Mouse (Mus musculus): ENCODE results near the gene Map7.

The Map7 gene

GRCm38 (mm10) chr10:20185806-20186205, 37.5 kb downstream of the Map7 start:
- no peak for DNase-seq (ENCODE audit: low spot score in 2 of 2)

GRCm38 (mm10) chr10:20186800-20187273, 38.6 kb downstream of the Map7 start:
- DNase-seq (ENCODE audit: low spot score in 2 of 2), result no peak

GRCm38 (mm10) chr10:20190139-20190747, 42.0 kb downstream of the Map7 start:
- DNase-seq (ENCODE audit: low spot score in 2 of 2), result no peak

- DNase-seq (ENCODE audit: low spot score in 2 of 2), result no peak
Observed at GRCm38 (mm10) chr10:20194847-20195540, 46.7 kb downstream of the Map7 start.

GRCm38 (mm10) chr10:20197039-20197438, 48.8 kb downstream of the Map7 start:
- no peak for DNase-seq (ENCODE audit: low spot score in 2 of 2)

GRCm38 (mm10) chr10:20198968-20199737, 50.9 kb downstream of the Map7 start:
- DNase-seq (ENCODE audit: low spot score in 2 of 2), result no peak

GRCm38 (mm10) chr10:20201236-20201635, 53.0 kb downstream of the Map7 start:
- DNase-seq (ENCODE audit: low spot score in 2 of 2), result no peak

GRCm38 (mm10) chr10:20202171-20202570, 53.9 kb downstream of the Map7 start:
- DNase-seq (ENCODE audit: low spot score in 2 of 2), result no peak

- DNase-seq (ENCODE audit: low spot score in 2 of 2), result no peak
Observed at GRCm38 (mm10) chr10:20202818-20203217, 54.5 kb downstream of the Map7 start.

GRCm38 (mm10) chr10:20203502-20203901, 55.2 kb downstream of the Map7 start:
- DNase-seq (ENCODE audit: low spot score in 2 of 2), result no peak

GRCm38 (mm10) chr10:20204696-20205431, 56.6 kb downstream of the Map7 start:
- DNase-seq (ENCODE audit: low spot score in 2 of 2), result peak in 1 of 2 experiments; percentile 19

- no peak for DNase-seq (ENCODE audit: low spot score in 2 of 2)
Observed at GRCm38 (mm10) chr10:20206966-20207365, 58.7 kb downstream of the Map7 start.

GRCm38 (mm10) chr10:20209609-20210341, 61.5 kb downstream of the Map7 start:
- DNase-seq (ENCODE audit: low spot score in 2 of 2), result no peak

GRCm38 (mm10) chr10:20214418-20214817, 66.1 kb downstream of the Map7 start:
- no peak for DNase-seq (ENCODE audit: low spot score in 2 of 2)

GRCm38 (mm10) chr10:20216982-20217381, 68.7 kb downstream of the Map7 start:
- DNase-seq (ENCODE audit: low spot score in 2 of 2), result no peak

GRCm38 (mm10) chr10:20218866-20219265, 70.6 kb downstream of the Map7 start:
- DNase-seq (ENCODE audit: low spot score in 2 of 2), result no peak

GRCm38 (mm10) chr10:20219538-20219937, 71.3 kb downstream of the Map7 start:
- DNase-seq (ENCODE audit: low spot score in 2 of 2), result no peak

GRCm38 (mm10) chr10:20220443-20221071, 72.3 kb downstream of the Map7 start:
- DNase-seq (ENCODE audit: low spot score in 2 of 2), result no peak

- DNase-seq (ENCODE audit: low spot score in 2 of 2), result no peak
Observed at GRCm38 (mm10) chr10:20222011-20222410, 73.7 kb downstream of the Map7 start.

- DNase-seq (ENCODE audit: low spot score in 2 of 2), result no peak
Observed at GRCm38 (mm10) chr10:20226728-20227127, 78.5 kb downstream of the Map7 start.

GRCm38 (mm10) chr10:20230026-20230425, 81.8 kb downstream of the Map7 start:
- no peak for DNase-seq (ENCODE audit: low spot score in 2 of 2)
